Mouse (Mus musculus): Measurements from ENCODE around the gene Akap9. TPM values are rescaled to one million over a fixed set of nuclear protein-coding genes. Genes with fewer than 3 reads are reported as not detected.

Gene Akap9
- polyA plus RNA-seq, 1 experiment = 40.8 TPM

GRCm38 (mm10) chr5:4066476-4067115 is 138.7 kb downstream of the Akap9 start:
- TF ChIP-seq POLR2A (IDR thresholded peaks at IDR 0.05; ENCODE audit: insufficient read depth, low read length) (no peak), CTCF (IDR thresholded peaks at IDR 0.05; ENCODE audit: low read depth, low read length) (no peak)
- no peak overlapping the region for H3K4me3 ChIP-seq (ENCODE audit: low read depth, low read length)
- no peak overlapping the region for H3K9ac ChIP-seq (ENCODE audit: low read depth, poor library complexity, severe bottlenecking)
- no peaks in the 10 kb centered on the region for H3K27me3 ChIP-seq (ENCODE audit: control insufficient read depth, insufficient read depth, low read length, poor library complexity, severe bottlenecking)
- H3K36me3 ChIP-seq (ENCODE audit: control insufficient read depth, insufficient read depth, low read length, poor library complexity, severe bottlenecking) = no peaks in the 10 kb centered on the region
- no peaks in the 10 kb centered on the region for H3K4me1 ChIP-seq (ENCODE audit: control insufficient read depth, insufficient read depth, low read length)
- H3K9me3 ChIP-seq (replicated peaks; ENCODE audit: control insufficient read depth, insufficient read depth, low read length, poor library complexity, severe bottlenecking) = no peaks in the 10 kb centered on the region
- H3K27ac ChIP-seq (ENCODE audit: insufficient read depth, low read length) = no peak overlapping the region

- no peak for TF ChIP-seq EP300 (IDR thresholded peaks at IDR 0.05; ENCODE audit: insufficient read depth, low read depth, low read length)
- no peaks in the 10 kb centered on the region for H3K36me3 ChIP-seq (ENCODE audit: control insufficient read depth, insufficient read depth, low read length, poor library complexity, severe bottlenecking)
- no peak overlapping the region for H3K9ac ChIP-seq (ENCODE audit: low read depth, poor library complexity, severe bottlenecking)
- no peak overlapping the region for H3K4me3 ChIP-seq (ENCODE audit: low read depth, low read length)
- H3K9me3 ChIP-seq (replicated peaks; ENCODE audit: control insufficient read depth, insufficient read depth, low read length, poor library complexity, severe bottlenecking) = no peaks in the 10 kb centered on the region
- H3K4me1 ChIP-seq (ENCODE audit: control insufficient read depth, insufficient read depth, low read length) = no peaks in the 10 kb centered on the region
- H3K27ac ChIP-seq (ENCODE audit: insufficient read depth, low read length) = no peak overlapping the region
- no peaks in the 10 kb centered on the region for H3K27me3 ChIP-seq (ENCODE audit: control insufficient read depth, insufficient read depth, low read length, poor library complexity, severe bottlenecking)
These were observed 139.3 kb downstream of the Akap9 start for GRCm38 (mm10) chr5:4067203-4067602.

DNA sequence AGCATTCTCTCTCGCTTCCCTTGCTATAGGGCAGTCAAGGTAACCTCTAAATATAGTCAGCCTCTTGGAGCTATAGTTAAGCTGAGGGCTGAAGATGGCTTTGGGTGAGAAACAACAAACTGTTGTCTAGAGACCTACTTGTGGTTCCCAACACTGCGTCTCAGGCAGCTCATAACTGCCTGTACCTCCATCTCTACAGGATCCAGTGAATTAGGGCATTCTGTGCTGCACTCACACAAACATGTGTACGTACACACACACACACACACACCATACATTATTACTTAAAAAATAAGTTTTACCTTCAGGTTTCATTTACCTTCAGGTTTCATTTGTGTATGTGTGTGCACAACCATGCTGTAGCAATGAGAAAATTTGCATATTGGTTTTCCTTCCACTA is 151.2 kb downstream of the Akap9 start:
- Histone ChIP-seq H3K27ac (ENCODE audit: insufficient read depth, low read length) (no peak overlapping the region), H3K4me3 (ENCODE audit: low read depth, low read length) (no peak overlapping the region), H3K4me1 (ENCODE audit: control insufficient read depth, insufficient read depth, low read length) (no peaks in the 10 kb centered on the region), H3K9ac (ENCODE audit: low read depth, poor library complexity, severe bottlenecking) (no peak overlapping the region), H3K9me3 (replicated peaks; ENCODE audit: control insufficient read depth, insufficient read depth, low read length, poor library complexity, severe bottlenecking) (peaks cover 4% of the 10 kb centered on the region; the same call in 1 of the 2 replicates), H3K36me3 (ENCODE audit: control insufficient read depth, insufficient read depth, low read length, poor library complexity, severe bottlenecking) (peaks cover 22% of the 10 kb centered on the region), H3K27me3 (ENCODE audit: control insufficient read depth, insufficient read depth, low read length, poor library complexity, severe bottlenecking) (no peaks in the 10 kb centered on the region)
- TF ChIP-seq CTCF (IDR thresholded peaks at IDR 0.05; ENCODE audit: low read depth, low read length) (no peak), POLR2A (IDR thresholded peaks at IDR 0.05; ENCODE audit: insufficient read depth, low read length) (no peak)

DNA sequence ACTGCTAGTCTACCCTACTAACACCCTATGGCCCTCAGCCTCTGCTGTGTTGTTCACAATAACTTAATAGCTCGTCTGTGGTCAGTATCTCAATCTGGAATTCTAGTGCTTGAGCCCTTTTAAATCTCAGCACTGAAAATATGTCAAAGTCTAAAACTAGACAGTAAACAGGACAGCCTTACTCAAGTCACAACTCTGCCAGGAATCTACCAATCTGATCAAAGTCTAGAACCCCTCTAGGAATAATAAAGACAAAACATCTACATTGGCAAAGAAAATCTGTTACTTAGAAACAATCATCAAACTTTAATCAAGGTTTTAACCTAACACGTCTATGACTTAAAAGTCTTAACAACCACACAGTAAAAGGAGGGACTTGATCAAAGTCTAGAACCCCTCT is 153.0 kb downstream of the Akap9 start:
- Histone ChIP-seq H3K4me1 (ENCODE audit: control insufficient read depth, insufficient read depth, low read length) (no peaks in the 10 kb centered on the region), H3K9me3 (replicated peaks; ENCODE audit: control insufficient read depth, insufficient read depth, low read length, poor library complexity, severe bottlenecking) (peaks cover under 1% of the 10 kb centered on the region; the same call in 1 of the 2 replicates), H3K9ac (ENCODE audit: low read depth, poor library complexity, severe bottlenecking) (no peak overlapping the region), H3K27me3 (ENCODE audit: control insufficient read depth, insufficient read depth, low read length, poor library complexity, severe bottlenecking) (no peaks in the 10 kb centered on the region), H3K4me3 (ENCODE audit: low read depth, low read length) (no peak overlapping the region), H3K27ac (ENCODE audit: insufficient read depth, low read length) (no peak overlapping the region), H3K36me3 (ENCODE audit: control insufficient read depth, insufficient read depth, low read length, poor library complexity, severe bottlenecking) (peaks cover 29% of the 10 kb centered on the region)
- TF ChIP-seq EP300 (IDR thresholded peaks at IDR 0.05; ENCODE audit: insufficient read depth, low read depth, low read length) (no peak), POLR2A (IDR thresholded peaks at IDR 0.05; ENCODE audit: insufficient read depth, low read length) (no peak), CTCF (IDR thresholded peaks at IDR 0.05; ENCODE audit: low read depth, low read length) (no peak)

DNA sequence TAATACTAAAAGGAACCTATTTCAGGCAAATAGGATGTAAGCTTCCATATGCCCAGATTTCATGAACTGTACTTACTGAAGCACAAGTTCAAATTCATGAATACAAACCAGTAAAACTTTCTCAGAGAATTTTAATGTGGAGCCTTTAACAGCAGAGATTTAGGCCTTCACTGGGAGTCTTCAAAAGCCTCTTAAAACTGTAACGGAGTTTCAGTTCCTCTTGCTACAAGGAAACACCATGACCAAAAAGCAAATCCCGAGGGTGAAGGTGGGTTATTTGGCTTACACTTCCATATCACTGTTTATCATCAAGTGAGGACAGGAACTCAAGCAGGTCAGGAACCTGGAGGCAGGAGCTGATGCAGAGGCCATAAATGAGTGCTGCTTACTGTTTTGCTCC is 153.7 kb downstream of the Akap9 start:
- H3K9ac ChIP-seq (ENCODE audit: low read depth, poor library complexity, severe bottlenecking) = no peak overlapping the region
- peaks cover 33% of the 10 kb centered on the region for H3K36me3 ChIP-seq (ENCODE audit: control insufficient read depth, insufficient read depth, low read length, poor library complexity, severe bottlenecking)
- no peaks in the 10 kb centered on the region for H3K9me3 ChIP-seq (replicated peaks; ENCODE audit: control insufficient read depth, insufficient read depth, low read length, poor library complexity, severe bottlenecking)
- H3K4me3 ChIP-seq (ENCODE audit: low read depth, low read length) = no peak overlapping the region
- no peak overlapping the region for H3K27ac ChIP-seq (ENCODE audit: insufficient read depth, low read length)
- TF ChIP-seq CTCF (IDR thresholded peaks at IDR 0.05; ENCODE audit: low read depth, low read length) (no peak), EP300 (IDR thresholded peaks at IDR 0.05; ENCODE audit: insufficient read depth, low read depth, low read length) (no peak)
- no peaks in the 10 kb centered on the region for H3K4me1 ChIP-seq (ENCODE audit: control insufficient read depth, insufficient read depth, low read length)
- no peaks in the 10 kb centered on the region for H3K27me3 ChIP-seq (ENCODE audit: control insufficient read depth, insufficient read depth, low read length, poor library complexity, severe bottlenecking)

GRCm38 (mm10) chr5:4084948-4085347 is 157.1 kb downstream of the Akap9 start:
- H3K4me1 ChIP-seq (ENCODE audit: control insufficient read depth, insufficient read depth, low read length) = no peaks in the 10 kb centered on the region
- H3K36me3 ChIP-seq (ENCODE audit: control insufficient read depth, insufficient read depth, low read length, poor library complexity, severe bottlenecking) = peaks cover 42% of the 10 kb centered on the region
- H3K27ac ChIP-seq (ENCODE audit: insufficient read depth, low read length) = no peak overlapping the region
- H3K27me3 ChIP-seq (ENCODE audit: control insufficient read depth, insufficient read depth, low read length, poor library complexity, severe bottlenecking) = no peaks in the 10 kb centered on the region
- H3K9me3 ChIP-seq (replicated peaks; ENCODE audit: control insufficient read depth, insufficient read depth, low read length, poor library complexity, severe bottlenecking) = no peaks in the 10 kb centered on the region
- no peak overlapping the region for H3K9ac ChIP-seq (ENCODE audit: low read depth, poor library complexity, severe bottlenecking)
- H3K4me3 ChIP-seq (ENCODE audit: low read depth, low read length) = no peak overlapping the region
- TF ChIP-seq EP300 (IDR thresholded peaks at IDR 0.05; ENCODE audit: insufficient read depth, low read depth, low read length) (no peak), CTCF (IDR thresholded peaks at IDR 0.05; ENCODE audit: low read depth, low read length) (no peak), POLR2A (IDR thresholded peaks at IDR 0.05; ENCODE audit: insufficient read depth, low read length) (no peak)
